Mouse (Mus musculus) hindbrain, embryonic 15.5 days (tissue): ENCODE data around the gene Ctsw. TPM values are rescaled to one million over a fixed set of nuclear protein-coding genes. Genes with fewer than 3 reads are reported as not detected.

Experiments used
- ATAC-seq: fragments of 200-750 bp; cut with Nextera tagmentation; 2 replicates; pipeline ENCODE4 v1.8.0; 2017; ENCODE audit warnings: low read depth, moderate number of reproducible peaks, moderate TSS enrichment; ENCODE audit not compliant: low FRiP score
- H3K27ac ChIP-seq: fragments of 300-500 bp; sonication (generic); replicated peaks from 2 replicates; pipeline ENCODE4 v1.5.1; 2015; ENCODE audit warnings: mild to moderate bottlenecking, inconsistent platforms
- H3K27me3 ChIP-seq: fragments of 300-500 bp; sonication (generic); 2 replicates; pipeline ENCODE4 v1.6.1; 2015; ENCODE audit warnings: control low read depth, inconsistent platforms
- H3K36me3 ChIP-seq: fragments of 300-500 bp; sonication (generic); 2 replicates; pipeline ENCODE4 v1.6.1; 2015; ENCODE audit warnings: control low read depth, inconsistent platforms
- H3K4me1 ChIP-seq: fragments of 300-500 bp; sonication (generic); replicated peaks from 2 replicates; pipeline ENCODE4 v1.6.1; 2015; ENCODE audit warnings: control low read depth, inconsistent platforms
- H3K4me2 ChIP-seq: fragments of 300-500 bp; sonication (generic); 2 replicates; pipeline ENCODE4 v1.6.1; 2015; ENCODE audit warnings: moderate library complexity, mild to moderate bottlenecking, inconsistent platforms
- H3K4me3 ChIP-seq: fragments of 300-500 bp; sonication (generic); 2 replicates; pipeline ENCODE4 v1.5.1; 2015; ENCODE audit warnings: mild to moderate bottlenecking, inconsistent platforms
- H3K9ac ChIP-seq: fragments of 300-500 bp; sonication (generic); 2 replicates; pipeline ENCODE4 v1.6.1; 2015; ENCODE audit warnings: inconsistent platforms
- H3K9me3 ChIP-seq: fragments of 300-500 bp; sonication (generic); 2 replicates; pipeline ENCODE4 v1.6.1; 2016; ENCODE audit warnings: control low read depth, inconsistent platforms
- WGBS: fragments of 180-500 bp; shearing (Covaris S2); methylation state at CpG from one replicate; pipeline ENCODE4 v1.1.7; 2015; 5-methylcytosine and 5-hydroxymethylcytosine counted together
- polyA plus RNA-seq: library from polyadenylated mRNA; unstranded; fragments of >200 nt; fragmentation: Nextera tagmentation; extraction: Ambion mirVana; gene quantifications from 2 replicates; pipeline ENCODE4 v1.2.1, GENCODE M21; 2015

The Ctsw gene
- polyA plus RNA-seq, 1 experiment from 2014 or later, result 4.3 TPM

- Histone ChIP-seq H3K4me3 (peak overlapping the region; percentile 81), H3K27me3 (no peaks in the 10 kb centered on the region; the same call in 1 of the 2 replicates), H3K36me3 (no peaks in the 10 kb centered on the region), H3K27ac (peak overlapping the region; percentile 97), H3K4me2 (peak overlapping the region; percentile 84), H3K9ac (peak overlapping the region; percentile 89), H3K4me1 (peaks cover 52% of the 10 kb centered on the region), H3K9me3 (no peaks in the 10 kb centered on the region)
- ATAC-seq, result peak; percentile 93
- WGBS, result under 1% methylated on average over 69 of the region's 70 CpGs
Observed at GRCm38 (mm10) chr19:5456922-5457745, 11.2 kb downstream of the Ctsw start.

GRCm38 (mm10) chr19:5456241-5456921 lies 11.9 kb downstream of the Ctsw start:
- H3K4me3 ChIP-seq, result peak overlapping the region; percentile 81
- no peak; the same call in 1 of the 2 replicates for ATAC-seq
- H3K4me1 ChIP-seq, result peaks cover 45% of the 10 kb centered on the region
- H3K4me2 ChIP-seq, result peak overlapping the region; percentile 84
- no peaks in the 10 kb centered on the region for H3K9me3 ChIP-seq
- peak overlapping the region; percentile 89 for H3K9ac ChIP-seq
- peak overlapping the region; percentile 97 for H3K27ac ChIP-seq
- H3K36me3 ChIP-seq, result no peaks in the 10 kb centered on the region
- H3K27me3 ChIP-seq, result peaks cover 4% of the 10 kb centered on the region
- WGBS, result 6% methylated on average over 26 of the region's 26 CpGs

DNA sequence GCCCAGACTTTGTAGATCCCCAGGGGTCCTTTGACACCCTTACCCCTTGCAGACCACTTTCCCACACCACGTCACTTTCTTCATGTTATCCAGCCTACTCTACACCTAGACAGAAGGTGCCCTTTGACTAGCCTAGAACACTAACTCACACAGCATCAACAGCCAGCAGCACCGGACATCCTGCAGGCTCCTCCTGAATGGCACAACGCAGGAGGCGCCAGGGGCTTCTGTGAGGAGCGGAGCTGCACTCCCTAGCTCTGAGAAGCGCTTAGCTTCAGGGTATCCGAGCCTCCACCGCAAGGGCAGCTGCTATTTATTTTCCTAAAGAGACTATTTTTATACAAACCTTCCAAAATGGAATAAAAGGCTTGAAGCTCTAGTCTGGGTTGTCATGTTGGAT lies 12.7 kb downstream of the Ctsw start:
- Histone ChIP-seq H3K9me3 (no peaks in the 10 kb centered on the region), H3K27me3 (peaks cover 9% of the 10 kb centered on the region), H3K4me2 (peak overlapping the region; percentile 84), H3K9ac (peak overlapping the region; percentile 89), H3K4me1 (peaks cover 39% of the 10 kb centered on the region), H3K4me3 (peak overlapping the region; percentile 81), H3K36me3 (no peaks in the 10 kb centered on the region), H3K27ac (0 out of 2 replicates have a peak overlapping the region, but pooled peaks have one; percentile 6)
- 52% methylated on average over 8 of the region's 8 CpGs for WGBS
- no peak for ATAC-seq

GRCm38 (mm10) chr19:5455037-5455436 lies 13.3 kb downstream of the Ctsw start:
- H3K9ac ChIP-seq, result peak overlapping the region; percentile 89; the same call in 1 of the 2 replicates
- 0 out of 2 replicates have a peak overlapping the region, but pooled peaks have one; percentile 6 for H3K27ac ChIP-seq
- no peaks in the 10 kb centered on the region for H3K9me3 ChIP-seq
- WGBS, result 83% methylated on average over 12 of the region's 12 CpGs
- H3K4me3 ChIP-seq, result peak overlapping the region; percentile 81; the same call in 1 of the 2 replicates
- peaks cover 14% of the 10 kb centered on the region for H3K27me3 ChIP-seq
- no peaks in the 10 kb centered on the region for H3K36me3 ChIP-seq
- peak overlapping the region; percentile 84 for H3K4me2 ChIP-seq
- H3K4me1 ChIP-seq, result peaks cover 37% of the 10 kb centered on the region
- no peak for ATAC-seq

DNA sequence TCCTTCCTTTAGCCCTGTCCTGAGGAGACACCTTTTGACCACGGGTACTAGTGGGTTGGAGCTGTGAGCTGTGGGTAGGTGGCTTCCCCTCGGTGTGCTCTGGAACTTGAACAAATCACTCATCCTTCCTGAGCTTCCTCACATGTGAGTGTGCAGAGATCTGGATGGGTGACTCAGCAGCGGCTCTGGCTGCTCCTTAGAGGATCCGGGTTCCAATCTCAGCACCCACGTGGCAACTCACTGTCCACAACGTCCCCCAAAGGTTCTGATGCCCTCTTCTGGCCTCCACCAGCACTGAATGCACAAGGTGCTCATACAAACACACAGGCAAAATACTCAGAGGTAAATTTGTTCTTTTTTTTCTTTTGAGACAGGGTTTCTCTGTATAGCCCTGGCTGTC lies 16.5 kb downstream of the Ctsw start:
- Histone ChIP-seq H3K4me2 (no peak overlapping the region), H3K4me3 (no peak overlapping the region), H3K27me3 (peaks cover 47% of the 10 kb centered on the region), H3K9ac (no peak overlapping the region), H3K9me3 (no peaks in the 10 kb centered on the region), H3K4me1 (peaks cover 44% of the 10 kb centered on the region), H3K36me3 (no peaks in the 10 kb centered on the region), H3K27ac (no peak overlapping the region)
- no peak for ATAC-seq
- 79% methylated on average over 6 of the region's 6 CpGs for WGBS

DNA sequence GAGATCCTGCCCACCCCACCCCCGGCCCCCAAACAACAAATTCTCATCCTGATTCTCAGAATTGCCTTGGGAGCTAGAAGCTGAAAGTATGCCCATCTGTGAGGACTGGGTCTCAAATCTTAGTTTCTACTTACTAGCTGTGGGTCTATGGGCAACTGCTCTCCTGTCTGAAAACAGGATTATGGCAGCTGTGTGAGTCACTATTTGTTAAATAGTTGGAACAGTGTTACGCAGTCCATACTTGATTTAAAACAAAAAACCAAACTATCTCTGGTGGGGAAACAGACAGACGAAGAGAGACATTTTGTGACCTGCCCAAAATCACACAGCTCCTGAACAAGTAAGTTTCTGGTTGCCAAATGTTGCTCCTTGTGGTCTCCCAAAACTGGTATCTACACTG lies 18.6 kb downstream of the Ctsw start:
- Histone ChIP-seq H3K36me3 (no peaks in the 10 kb centered on the region), H3K27ac (no peak overlapping the region), H3K9me3 (no peaks in the 10 kb centered on the region), H3K4me3 (no peak overlapping the region), H3K4me2 (no peak overlapping the region), H3K9ac (no peak overlapping the region), H3K27me3 (peaks cover 64% of the 10 kb centered on the region), H3K4me1 (peaks cover 23% of the 10 kb centered on the region)
- WGBS, result 92% methylated on average over 3 of the region's 3 CpGs
- no peak for ATAC-seq

DNA sequence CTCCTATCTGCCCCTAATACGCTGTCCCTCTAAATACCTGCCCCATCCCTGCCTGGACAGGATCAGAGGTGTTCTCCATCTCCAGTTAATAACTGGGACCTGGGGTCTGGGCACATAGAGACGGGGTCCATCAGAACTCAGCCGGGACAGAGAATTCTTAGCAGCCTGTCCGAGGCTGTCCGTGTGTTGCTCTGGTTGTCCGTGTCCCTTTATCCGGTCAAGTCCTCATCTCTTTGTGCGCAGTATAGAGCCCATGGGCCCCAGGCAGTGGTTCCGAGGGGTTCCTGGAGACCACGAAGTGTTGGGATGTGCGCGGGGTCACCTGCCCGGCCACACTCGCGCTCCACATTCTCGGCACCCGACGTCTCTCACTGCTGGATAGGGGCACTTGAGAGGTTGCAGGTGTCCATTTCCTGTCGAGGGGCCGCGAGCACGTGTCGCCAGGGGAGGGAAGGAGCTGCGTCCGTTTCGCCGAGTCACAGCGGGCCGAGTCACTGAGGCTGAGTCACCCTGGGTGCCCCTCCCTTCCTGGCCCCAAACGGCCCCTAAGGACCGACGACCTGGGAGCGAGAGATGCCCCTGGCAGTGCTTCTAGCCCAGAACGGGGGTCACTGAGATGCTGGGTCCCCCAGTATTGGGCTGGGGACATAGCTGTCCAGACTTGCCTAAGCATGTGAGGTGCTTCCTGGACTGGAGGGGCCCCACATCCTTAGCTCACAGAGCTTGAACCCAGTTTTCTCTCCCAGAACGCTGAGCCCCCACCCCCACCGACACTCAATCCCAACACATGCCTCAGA lies 19.8 kb downstream of the Ctsw start:
- Histone ChIP-seq H3K4me3 (peak overlapping the region; percentile 63), H3K4me1 (peaks cover 20% of the 10 kb centered on the region), H3K4me2 (peak overlapping the region; percentile 95), H3K9me3 (no peaks in the 10 kb centered on the region), H3K27ac (no peak overlapping the region), H3K27me3 (peaks cover 66% of the 10 kb centered on the region), H3K9ac (no peak overlapping the region), H3K36me3 (no peaks in the 10 kb centered on the region)
- 9% methylated on average over 36 of the region's 36 CpGs for WGBS
- 0 out of 2 replicates have a peak, but pooled peaks have one; percentile 12 for ATAC-seq

DNA sequence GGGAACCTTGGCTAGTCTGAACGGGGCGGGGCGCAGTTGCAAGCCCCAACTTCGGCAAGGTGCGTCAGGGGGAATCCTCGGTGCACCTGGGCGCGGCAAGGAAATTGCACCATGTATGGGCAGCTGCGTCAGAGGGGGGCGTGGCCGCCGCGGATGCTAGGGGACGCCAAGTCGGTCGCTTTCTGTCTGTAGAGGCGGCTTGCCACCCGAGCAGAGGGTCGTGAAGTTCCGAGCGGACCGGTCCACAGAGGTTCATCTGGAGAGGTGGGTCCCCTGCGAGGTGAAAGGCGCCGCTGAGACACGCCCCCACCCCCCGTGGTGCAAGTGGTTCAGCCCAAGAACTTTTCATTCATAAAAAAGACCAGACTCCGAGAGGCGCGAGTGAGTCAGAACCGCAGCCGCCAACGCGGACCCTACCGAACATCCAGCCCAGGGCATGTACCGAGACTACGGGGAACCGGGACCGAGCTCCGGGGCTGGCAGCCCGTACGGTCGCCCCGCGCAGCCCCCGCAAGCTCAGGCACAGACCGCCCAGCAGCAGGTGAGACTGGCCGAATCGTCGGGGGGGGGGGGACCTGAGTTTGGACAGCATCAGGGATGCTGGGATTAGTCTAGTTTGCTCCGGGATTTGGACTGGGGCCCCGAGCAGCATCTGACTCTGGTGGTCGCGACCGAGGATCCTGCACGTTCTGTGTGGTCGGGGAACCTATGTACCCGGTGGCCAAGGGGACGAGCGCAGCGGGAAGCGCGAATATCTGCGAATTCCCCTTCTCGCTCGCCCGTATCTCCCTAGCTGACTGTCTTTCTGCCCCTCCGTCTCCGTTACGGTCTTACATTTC lies 20.6 kb downstream of the Ctsw start, which contains the start of gene Fosl1:
Fosl1 (plus strand) TSS at position 33 of the 839 bp plus-strand sequence.
- H3K27me3 ChIP-seq, result peaks cover 66% of the 10 kb centered on the region
- H3K4me2 ChIP-seq, result peak within 1 kb of the TSS; percentile 95
- H3K9me3 ChIP-seq, result no peaks in the 10 kb centered on the region
- peaks cover 20% of the 10 kb centered on the region for H3K4me1 ChIP-seq
- H3K27ac ChIP-seq, result no peak within 1 kb of the TSS
- peak within 1 kb of the TSS; percentile 63 for H3K4me3 ChIP-seq
- H3K9ac ChIP-seq, result peak within 1 kb of the TSS; percentile 42
- under 1% methylated on average over 70 of the region's 70 CpGs for WGBS
- H3K36me3 ChIP-seq, result no peaks in the 10 kb centered on the region
- peak; percentile 78; the same call in 1 of the 2 replicates for ATAC-seq

DNA sequence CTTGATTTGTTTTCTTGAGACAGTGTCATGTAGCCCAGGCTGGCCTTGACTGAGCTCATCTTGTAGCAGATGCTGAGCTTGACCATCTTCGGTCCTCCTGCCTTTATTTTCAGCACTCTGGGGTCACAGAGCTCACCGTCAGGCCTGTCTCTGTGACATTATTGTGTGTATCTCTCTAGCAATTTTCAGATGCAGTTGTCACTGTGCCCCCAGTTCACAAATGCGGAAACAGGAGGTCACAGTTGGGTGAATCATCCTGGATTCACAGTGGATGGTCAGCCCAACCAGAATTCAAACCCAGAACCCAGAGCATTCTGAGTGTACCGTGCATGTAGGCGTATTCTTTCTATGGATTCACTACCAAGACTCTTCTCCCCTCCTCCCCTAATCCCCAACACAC lies 22.6 kb downstream of the Ctsw start:
- Histone ChIP-seq H3K9ac (no peak overlapping the region), H3K4me1 (peaks cover 20% of the 10 kb centered on the region), H3K4me2 (no peak overlapping the region), H3K36me3 (no peaks in the 10 kb centered on the region), H3K27ac (no peak overlapping the region), H3K27me3 (peaks cover 59% of the 10 kb centered on the region), H3K9me3 (no peaks in the 10 kb centered on the region), H3K4me3 (no peak overlapping the region)
- no peak for ATAC-seq
- 88% methylated on average over 5 of the region's 5 CpGs for WGBS

GRCm38 (mm10) chr19:5444954-5445353 lies 23.4 kb downstream of the Ctsw start:
- H3K9ac ChIP-seq, result no peak overlapping the region
- no peaks in the 10 kb centered on the region for H3K9me3 ChIP-seq
- no peak for ATAC-seq
- H3K27me3 ChIP-seq, result peaks cover 51% of the 10 kb centered on the region
- H3K4me3 ChIP-seq, result no peak overlapping the region
- WGBS, result 22% methylated on average over 7 of the region's 7 CpGs
- no peak overlapping the region for H3K27ac ChIP-seq
- no peaks in the 10 kb centered on the region for H3K36me3 ChIP-seq
- peaks cover 20% of the 10 kb centered on the region for H3K4me1 ChIP-seq
- no peak overlapping the region for H3K4me2 ChIP-seq

DNA sequence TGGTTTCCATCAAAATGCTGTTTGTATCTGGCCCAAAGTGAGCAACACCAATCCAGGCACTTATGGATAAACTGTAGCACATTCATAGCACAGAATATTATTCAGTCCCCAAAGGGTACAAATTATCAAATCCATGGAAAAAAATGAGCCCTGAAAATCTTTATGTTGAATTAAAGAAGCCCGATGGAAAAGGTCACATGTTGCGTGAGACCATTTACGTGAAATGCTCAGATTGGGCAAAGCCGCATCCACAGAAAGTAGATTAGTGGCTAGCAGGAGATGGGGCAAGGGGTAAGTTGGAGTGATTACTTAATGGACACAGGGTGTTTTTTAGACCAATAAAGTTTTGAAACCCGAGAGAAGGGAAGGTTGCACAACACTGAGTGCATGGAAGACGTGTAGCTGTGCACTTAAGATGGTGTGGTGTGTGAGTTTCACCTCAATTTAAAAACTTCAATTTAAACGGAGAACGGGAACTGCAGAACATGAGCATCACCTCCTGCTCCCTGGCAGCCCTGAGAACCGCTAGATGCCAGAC lies 23.9 kb downstream of the Ctsw start:
- Histone ChIP-seq H3K27ac (no peak overlapping the region), H3K9ac (no peak overlapping the region), H3K4me1 (peaks cover 20% of the 10 kb centered on the region), H3K4me2 (no peak overlapping the region), H3K27me3 (peaks cover 46% of the 10 kb centered on the region), H3K4me3 (no peak overlapping the region), H3K9me3 (no peaks in the 10 kb centered on the region), H3K36me3 (no peaks in the 10 kb centered on the region)
- ATAC-seq, result no peak
- WGBS, result 69% methylated on average over 9 of the region's 9 CpGs
